In the genomic region with DNA sequence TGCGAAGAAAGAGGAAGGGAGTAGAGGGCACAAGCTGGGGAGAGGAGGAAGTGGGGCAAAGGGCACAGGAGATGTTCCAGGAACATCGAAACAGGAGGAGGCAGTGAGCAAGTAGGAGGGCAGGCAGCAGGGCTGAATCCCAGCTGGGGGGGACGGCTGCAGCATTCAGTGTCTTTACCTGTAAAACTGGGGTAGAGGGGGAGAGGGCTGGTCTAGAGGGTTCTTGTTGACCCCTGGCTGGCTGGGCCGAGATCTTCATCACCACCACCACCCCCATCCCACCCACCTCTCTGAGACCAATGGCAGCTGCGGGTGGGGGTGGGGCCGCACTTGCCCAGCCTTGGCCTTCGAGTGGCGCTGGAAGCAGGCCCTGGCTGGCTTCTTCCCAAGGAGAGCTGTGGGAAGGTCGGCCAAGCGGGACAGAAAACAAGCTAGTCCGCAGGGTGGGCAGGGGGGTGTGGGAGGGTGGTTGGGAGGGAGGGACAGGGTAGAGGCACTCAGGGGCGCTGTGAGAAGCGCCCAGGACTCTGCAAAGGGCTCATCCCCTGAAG, we compare ENCODE assay signal across 8 mouse cellular contexts. TPM values are rescaled to one million over a fixed set of nuclear protein-coding genes. Genes with fewer than 3 reads are reported as not detected.
DNase-seq lines count a peak whose midpoint lies in the region; ATAC-seq and TF ChIP-seq lines count a peak whose summit lies in the region.

Gene Slc27a1 (plus strand): TSS at position 496 of the 551 bp plus-strand sequence.

- H3K9me3 ChIP-seq in hindbrain, embryonic 12.5 days (replicated peaks), result no peaks in the 10 kb centered on the region

- H3K9ac ChIP-seq in hindbrain, embryonic 12.5 days, result peak within 1 kb of the TSS; percentile 73

- no peak for TF ChIP-seq CTCF in Patski (IDR thresholded peaks at IDR 0.05)
- TF ChIP-seq CTCF in gastrocnemius, adult 2 months (IDR thresholded peaks at IDR 0.05), result no peak

- H3K36me3 ChIP-seq in hindbrain, embryonic 12.5 days, result no peaks in the 10 kb centered on the region

- H3K27me3 ChIP-seq in Patski, result no peaks in the 10 kb centered on the region
- peaks cover 45% of the 10 kb centered on the region for H3K27me3 ChIP-seq in hindbrain, embryonic 12.5 days

- POLR2A ChIA-PET in Patski (lab: Charles Lee), result interaction anchor here (0.7 to 4.0 kb wide), 4 partner anchors 10 to 78 kb away, joined by 3 to 12 read pairs (median 10); partner anchors contain the start of gene Pgls

- no peak for ATAC-seq in Patski
- no peak for ATAC-seq in hindbrain, embryonic 12.5 days (ENCODE audit: low FRiP score)

- DNase-seq in Patski (ENCODE audit: low read depth, low spot score), result no peak
- DNase-seq in brain, embryonic 18.5 days (ENCODE audit: low read depth, low spot score), result peak; percentile 49
- DNase-seq in gastrocnemius, adult 2 months, result peak; percentile 90
- peak; percentile 68 to 85 for DNase-seq in layer of hippocampus, postnatal 14 days (ENCODE audit: low spot score in 2 of 2)
- DNase-seq in lung, postnatal 14 days, result peak; percentile 81
- peak; percentile 59 for DNase-seq in right cerebral cortex, postnatal 25 days
- no peak for DNase-seq in thymus, postnatal 25 days

- H3K4me2 ChIP-seq in hindbrain, embryonic 12.5 days (replicated peaks), result peak within 1 kb of the TSS; percentile 91

- peaks cover 17% of the 10 kb centered on the region for H3K4me1 ChIP-seq in hindbrain, embryonic 12.5 days

- CTCF ChIA-PET in Patski (lab: Charles Lee), result interaction anchor here (0.9 to 2.4 kb wide), 6 partner anchors 13 to 92 kb away, joined by 3 to 9 read pairs (median 4); no protein-coding TSS in a partner anchor

- peak within 1 kb of the TSS; percentile 75 for H3K4me3 ChIP-seq in gastrocnemius, adult 2 months
- peak within 1 kb of the TSS; percentile 56 for H3K4me3 ChIP-seq in hindbrain, embryonic 12.5 days

- WGBS in hindbrain, embryonic 12.5 days, result 10% methylated on average over 12 of the region's 13 CpGs

- peak within 1 kb of the TSS; percentile 90 for H3K27ac ChIP-seq in gastrocnemius, adult 2 months
- H3K27ac ChIP-seq in hindbrain, embryonic 12.5 days, result peak within 1 kb of the TSS; percentile 78

- in situ Hi-C loops in Patski (cut with MboI; ENCODE audit: low pct_unique_long_range_greater_than_20kb), result no loop called here

- intact Hi-C loops in gastrocnemius, adult 2 months (cut with DNase I), result no loop called here

RNA-seq across cellular contexts. Expression of gene Slc27a1, which starts in this region (rescaled TPM):
- 40.9 TPM for polyA plus RNA-seq in Patski (2021)
- total RNA-seq in gastrocnemius, adult 2 months (2021), result 100 to 1,000 TPM in 1 of 2 experiments, 10 to 100 TPM in 1; 57.2 to 116 TPM
- 51.3 and 54.8 TPM in 2 replicates for polyA plus RNA-seq in hindbrain, embryonic 12.5 days (2016; fragmentation: Nextera tagmentation; extraction: Ambion mirVana)
- total RNA-seq in layer of hippocampus, postnatal 14 days (2021), result 100 to 1,000 TPM in 1 of 2 experiments, 10 to 100 TPM in 1; 90.9 to 101 TPM

Comparison
In these comparisons a context has a peak if more than half of its experiments do, and no peak if none do; other contexts are left out.
1. DNase-seq: peak in brain, embryonic 18.5 days (single experiment), gastrocnemius, adult 2 months (single experiment), layer of hippocampus, postnatal 14 days (2 of 2), lung, postnatal 14 days (single experiment) and right cerebral cortex, postnatal 25 days (single experiment); none in Patski (single experiment) and thymus, postnatal 25 days (single experiment).